Mouse (Mus musculus) liver, embryonic 16.5 days (tissue): ENCODE measurements around the gene Creld2. TPM values are rescaled to one million over a fixed set of nuclear protein-coding genes. Genes with fewer than 3 reads are reported as not detected.

Source experiments
- ATAC-seq: fragments of 200-750 bp; cut with Nextera tagmentation; 2 replicates; pipeline ENCODE4 v1.8.0; 2017; ENCODE audit warnings: low read depth, mild to moderate bottlenecking, moderate number of reproducible peaks, moderate library complexity
- H3K27ac ChIP-seq: fragments of 300-500 bp; sonication (generic); 2 replicates; pipeline ENCODE4 v1.5.1; 2014; ENCODE audit warnings: mild to moderate bottlenecking, low read length
- H3K27me3 ChIP-seq: fragments of 300-500 bp; sonication (generic); 2 replicates; pipeline ENCODE4 v1.6.1; 2014; ENCODE audit warnings: low read depth, low read length, mixed read lengths; ENCODE audit not compliant: control insufficient read depth, insufficient read depth
- H3K36me3 ChIP-seq: fragments of 300-500 bp; sonication (generic); 2 replicates; pipeline ENCODE4 v1.6.1; 2014; ENCODE audit warnings: mild to moderate bottlenecking; ENCODE audit not compliant: control insufficient read depth, insufficient read depth
- H3K4me1 ChIP-seq: fragments of 300-500 bp; sonication (generic); 2 replicates; pipeline ENCODE4 v1.6.1; 2014; ENCODE audit warnings: low read depth, low read length, mixed read lengths; ENCODE audit not compliant: control insufficient read depth
- H3K4me2 ChIP-seq: fragments of 300-500 bp; sonication (generic); 2 replicates; pipeline ENCODE4 v1.6.1; 2014; ENCODE audit warnings: low read depth, low read length, mixed read lengths
- H3K4me3 ChIP-seq: fragments of 300-500 bp; sonication (generic); 2 replicates; pipeline ENCODE4 v1.5.1; 2014; ENCODE audit warnings: low read depth, mild to moderate bottlenecking, low read length
- H3K9ac ChIP-seq: fragments of 300-500 bp; sonication (generic); 2 replicates; pipeline ENCODE4 v1.6.1; 2014; ENCODE audit warnings: low read depth, low read length
- H3K9me3 ChIP-seq: fragments of 300-500 bp; sonication (generic); replicated peaks from 2 replicates; pipeline ENCODE4 v1.6.1; 2016; ENCODE audit warnings: low read length; ENCODE audit not compliant: control insufficient read depth
- WGBS: fragments of 180-500 bp; shearing (Covaris S2); extraction: QIAGEN DNeasy Blood & Tissue Kit; methylation state at CpG from one replicate; pipeline ENCODE4 v1.1.7; 2014; ENCODE audit not compliant: insufficient replicate concordance; 5-methylcytosine and 5-hydroxymethylcytosine counted together
- polyA plus RNA-seq: library from polyadenylated mRNA; unstranded; fragments of >200 nt; fragmentation: Nextera tagmentation; extraction: Ambion mirVana; gene quantifications from 2 replicates; pipeline ENCODE4 v1.2.1, GENCODE M21; 2015

The Creld2 gene
- polyA plus RNA-seq, 1 experiment from 2014 or later = 39.7 TPM

GRCm38 (mm10) chr15:88827466-88827865, 8.0 kb downstream of the Creld2 start:
- WGBS = 77% methylated on average over 6 of the region's 6 CpGs
- Histone ChIP-seq H3K4me1 (peaks cover 3% of the 10 kb centered on the region), H3K9ac (no peak overlapping the region), H3K36me3 (peaks cover 9% of the 10 kb centered on the region), H3K4me3 (no peak overlapping the region), H3K27ac (no peak overlapping the region), H3K27me3 (no peaks in the 10 kb centered on the region), H3K9me3 (no peaks in the 10 kb centered on the region), H3K4me2 (no peak overlapping the region)
- no peak for ATAC-seq

GRCm38 (mm10) chr15:88827991-88828799, 8.7 kb downstream of the Creld2 start:
- no peak overlapping the region for H3K9ac ChIP-seq
- H3K27ac ChIP-seq = no peak overlapping the region
- no peak overlapping the region for H3K4me3 ChIP-seq
- no peaks in the 10 kb centered on the region for H3K27me3 ChIP-seq
- H3K36me3 ChIP-seq = peaks cover 9% of the 10 kb centered on the region
- no peaks in the 10 kb centered on the region for H3K9me3 ChIP-seq
- no peak overlapping the region for H3K4me2 ChIP-seq
- ATAC-seq = peak; percentile 30; the same call in 1 of the 2 replicates
- 27% methylated on average over 9 of the region's 9 CpGs for WGBS
- peaks cover 3% of the 10 kb centered on the region for H3K4me1 ChIP-seq

- Histone ChIP-seq H3K4me1 (peaks cover 3% of the 10 kb centered on the region), H3K4me3 (no peak overlapping the region), H3K9ac (no peak overlapping the region), H3K36me3 (peaks cover 3% of the 10 kb centered on the region), H3K27ac (no peak overlapping the region), H3K9me3 (no peaks in the 10 kb centered on the region), H3K27me3 (no peaks in the 10 kb centered on the region), H3K4me2 (no peak overlapping the region)
- 48% methylated on average over 17 of the region's 17 CpGs for WGBS
- peak; percentile 72 for ATAC-seq
These were observed 9.6 kb downstream of the Creld2 start for GRCm38 (mm10) chr15:88828800-88829705.

- Histone ChIP-seq H3K4me3 (no peak overlapping the region), H3K9me3 (no peaks in the 10 kb centered on the region), H3K4me1 (peaks cover 3% of the 10 kb centered on the region), H3K36me3 (no peaks in the 10 kb centered on the region), H3K27me3 (no peaks in the 10 kb centered on the region), H3K4me2 (no peak overlapping the region), H3K9ac (no peak overlapping the region), H3K27ac (no peak overlapping the region)
- WGBS = 58% methylated on average over 6 of the region's 6 CpGs
- no peak for ATAC-seq
These were observed 10.5 kb downstream of the Creld2 start for GRCm38 (mm10) chr15:88829791-88830440.

GRCm38 (mm10) chr15:88830696-88831095, 11.2 kb downstream of the Creld2 start:
- H3K9ac ChIP-seq = no peak overlapping the region
- H3K9me3 ChIP-seq = no peaks in the 10 kb centered on the region
- no peaks in the 10 kb centered on the region for H3K27me3 ChIP-seq
- no peak overlapping the region for H3K27ac ChIP-seq
- no peak overlapping the region for H3K4me3 ChIP-seq
- H3K36me3 ChIP-seq = no peaks in the 10 kb centered on the region
- ATAC-seq = no peak
- WGBS = 61% methylated on average over 5 of the region's 5 CpGs
- H3K4me2 ChIP-seq = no peak overlapping the region
- H3K4me1 ChIP-seq = peaks cover 3% of the 10 kb centered on the region

GRCm38 (mm10) chr15:88831482-88831881, 12.0 kb downstream of the Creld2 start:
- no peaks in the 10 kb centered on the region for H3K27me3 ChIP-seq
- no peaks in the 10 kb centered on the region for H3K9me3 ChIP-seq
- H3K4me3 ChIP-seq = no peak overlapping the region
- H3K36me3 ChIP-seq = no peaks in the 10 kb centered on the region
- peak overlapping the region; percentile 25; the same call in 1 of the 2 replicates for H3K27ac ChIP-seq
- H3K4me2 ChIP-seq = no peak overlapping the region
- peaks cover 3% of the 10 kb centered on the region for H3K4me1 ChIP-seq
- ATAC-seq = peak; percentile 46
- H3K9ac ChIP-seq = no peak overlapping the region
- 51% methylated on average over 5 of the region's 5 CpGs for whole genome bisulfite sequencing

- H3K4me3 ChIP-seq = no peak overlapping the region
- WGBS = 57% methylated on average over 9 of the region's 9 CpGs
- no peak overlapping the region for H3K9ac ChIP-seq
- no peaks in the 10 kb centered on the region for H3K9me3 ChIP-seq
- ATAC-seq = no peak
- H3K4me1 ChIP-seq = peaks cover 3% of the 10 kb centered on the region
- no peak overlapping the region for H3K4me2 ChIP-seq
- H3K27ac ChIP-seq = no peak overlapping the region
- H3K36me3 ChIP-seq = no peaks in the 10 kb centered on the region
- peaks cover 4% of the 10 kb centered on the region for H3K27me3 ChIP-seq
These were observed 13.1 kb downstream of the Creld2 start for GRCm38 (mm10) chr15:88832536-88832935.

- no peaks in the 10 kb centered on the region for H3K36me3 ChIP-seq
- H3K9me3 ChIP-seq = no peaks in the 10 kb centered on the region
- no peak overlapping the region for H3K27ac ChIP-seq
- WGBS = 60% methylated on average over 6 of the region's 6 CpGs
- no peak for ATAC-seq
- H3K4me2 ChIP-seq = no peak overlapping the region
- H3K27me3 ChIP-seq = peaks cover 9% of the 10 kb centered on the region
- H3K4me1 ChIP-seq = peaks cover 3% of the 10 kb centered on the region
- no peak overlapping the region for H3K9ac ChIP-seq
- no peak overlapping the region for H3K4me3 ChIP-seq
These were observed 16.6 kb downstream of the Creld2 start for GRCm38 (mm10) chr15:88836031-88836430.
